Mouse (Mus musculus) CD4-positive, CD25-positive, alpha-beta regulatory T cell, adult 2 months (primary cell): ENCODE results near the gene Cap2.

Experiments used
- DNase-seq: peaks from one replicate; pipeline ENCODE4 v3.0.0-alpha.2; 2012; ENCODE audit warnings: low read depth, low spot score

Gene Cap2

DNA sequence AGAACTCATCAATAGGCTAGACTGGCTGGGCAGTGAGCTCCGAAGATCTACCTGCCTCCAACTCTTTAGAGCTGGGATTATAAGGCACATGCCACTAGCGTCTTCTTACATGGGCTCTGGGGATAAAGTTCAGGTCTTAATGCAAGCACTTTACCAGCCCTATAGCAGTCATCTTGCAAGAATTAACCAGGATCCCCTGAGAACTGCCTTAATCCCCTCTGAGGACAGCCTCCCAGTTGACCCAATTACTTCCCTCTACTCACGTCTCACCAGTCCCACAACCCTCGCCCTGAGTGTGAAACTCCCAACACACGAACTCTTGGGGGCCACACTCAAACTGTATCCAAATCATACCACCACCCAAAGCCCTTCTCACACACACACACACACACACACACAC, 64.3 kb downstream of the Cap2 start:
- DNase-seq: no peak

DNA sequence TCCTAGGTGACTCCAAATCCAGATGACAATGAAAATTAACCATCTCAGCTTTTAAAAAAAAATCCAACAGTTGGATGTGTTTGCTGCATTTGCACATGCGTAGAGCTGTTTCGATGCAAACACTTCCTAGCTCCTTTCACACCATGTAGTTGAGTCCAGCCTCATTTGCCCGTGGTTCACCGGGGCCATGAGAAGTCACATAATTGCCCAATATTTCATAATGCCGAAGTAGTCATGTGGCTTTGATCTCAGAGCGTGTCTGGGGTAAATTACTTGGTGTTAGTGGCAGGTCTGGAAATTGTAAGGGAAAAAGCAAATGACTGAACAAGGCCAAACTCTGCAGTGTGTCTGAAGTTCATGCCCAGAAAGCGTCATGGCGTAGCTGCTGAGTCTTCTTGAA, 67.8 kb downstream of the Cap2 start:
- no peak for DNase-seq

DNA sequence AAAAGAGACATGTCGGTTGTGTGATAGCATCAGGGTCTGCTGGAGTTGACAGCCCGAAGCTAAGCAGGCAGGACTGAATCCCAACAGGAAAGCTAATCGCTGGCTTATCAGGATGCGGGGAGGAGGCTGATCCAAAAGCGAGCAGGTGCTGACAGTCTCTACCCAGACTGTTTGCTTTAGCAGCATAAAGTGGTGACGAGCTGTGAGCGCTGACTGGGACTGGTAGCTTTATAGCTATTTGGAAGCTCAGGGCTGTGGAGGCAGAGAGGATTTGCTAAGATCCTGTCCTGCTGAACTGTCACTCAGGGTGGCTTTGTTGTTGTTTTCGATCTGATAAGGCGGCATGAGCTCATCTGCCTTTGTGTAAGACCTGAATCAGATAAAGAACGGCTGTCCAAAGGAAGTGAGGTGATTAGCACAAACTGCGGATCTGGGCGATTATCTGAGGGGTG, 69.5 kb downstream of the Cap2 start:
- peak; percentile 38 for DNase-seq

DNA sequence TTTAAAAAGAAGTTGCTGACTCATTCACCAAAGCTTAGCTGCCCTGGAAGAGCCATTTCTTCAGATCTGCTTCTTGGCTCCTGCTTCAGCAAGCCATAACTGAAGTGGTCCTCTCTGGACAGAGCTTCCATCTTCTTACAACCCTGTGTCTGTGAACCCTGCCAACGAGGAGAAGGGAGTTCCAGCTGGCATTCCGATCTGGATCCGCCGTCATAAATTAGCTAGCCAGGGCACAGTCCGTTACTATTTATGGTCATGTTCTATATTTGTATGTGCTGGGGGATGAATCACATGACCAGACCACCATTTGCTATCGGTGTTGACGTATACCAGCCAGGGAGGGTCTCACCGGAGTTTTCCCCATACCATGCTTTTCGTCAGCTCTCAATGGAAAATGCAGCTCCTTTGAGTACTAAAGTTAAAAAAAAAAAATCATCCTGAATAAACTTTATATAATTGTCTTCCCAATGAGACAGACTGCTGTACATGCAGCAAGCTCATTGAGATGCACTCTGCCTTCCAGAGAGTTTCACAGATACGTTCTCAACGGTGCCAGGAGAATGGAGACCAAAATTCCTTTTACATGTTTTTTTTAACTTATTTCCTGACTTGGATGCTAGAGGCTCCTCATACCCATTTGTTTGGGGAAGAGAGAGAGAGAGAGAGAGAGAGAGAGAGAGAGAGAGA, 70.5 kb downstream of the Cap2 start:
- DNase-seq: no peak

- no peak for DNase-seq
These were observed 71.1 kb downstream of the Cap2 start for GRCm38 (mm10) chr13:46572648-46573163.

DNA sequence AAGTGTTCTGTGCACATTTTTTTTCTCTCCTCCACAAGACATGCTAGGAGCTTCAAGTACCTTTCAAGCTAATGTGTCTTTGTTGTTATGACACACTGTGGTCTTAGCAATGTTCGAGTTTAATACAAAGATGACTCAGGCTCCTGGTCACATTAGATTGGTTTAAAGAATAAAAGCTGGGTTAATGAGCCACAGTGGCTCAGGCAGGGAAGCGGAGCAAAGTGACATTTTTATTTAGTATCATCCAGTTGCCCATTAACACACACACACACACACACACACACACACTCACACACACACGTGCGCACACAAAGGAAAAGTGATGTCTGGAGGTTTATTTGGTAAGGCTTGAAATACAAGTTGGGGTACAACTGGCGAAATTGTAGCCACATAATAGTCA, 72.6 kb downstream of the Cap2 start:
- no peak for DNase-seq

DNA sequence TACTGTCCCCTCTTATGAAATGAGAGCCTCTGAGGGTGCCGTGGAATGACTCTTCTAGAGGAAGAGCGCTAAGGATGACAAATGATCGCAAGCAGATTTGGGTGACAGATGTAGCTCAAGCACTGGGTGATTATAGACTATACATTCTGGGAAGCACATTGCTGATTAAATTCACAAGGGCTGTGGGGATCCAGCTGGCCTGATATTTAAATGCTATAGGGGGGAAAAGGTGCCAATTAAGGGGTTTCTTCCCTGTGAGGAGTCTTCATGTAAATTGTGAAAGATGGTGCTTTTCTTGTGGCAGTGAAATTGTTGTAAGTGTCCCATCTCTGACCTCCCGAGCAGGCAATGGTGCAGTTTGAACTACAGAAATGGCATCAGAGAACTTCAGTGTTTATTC, 73.1 kb downstream of the Cap2 start:
- no peak for DNase-seq

DNA sequence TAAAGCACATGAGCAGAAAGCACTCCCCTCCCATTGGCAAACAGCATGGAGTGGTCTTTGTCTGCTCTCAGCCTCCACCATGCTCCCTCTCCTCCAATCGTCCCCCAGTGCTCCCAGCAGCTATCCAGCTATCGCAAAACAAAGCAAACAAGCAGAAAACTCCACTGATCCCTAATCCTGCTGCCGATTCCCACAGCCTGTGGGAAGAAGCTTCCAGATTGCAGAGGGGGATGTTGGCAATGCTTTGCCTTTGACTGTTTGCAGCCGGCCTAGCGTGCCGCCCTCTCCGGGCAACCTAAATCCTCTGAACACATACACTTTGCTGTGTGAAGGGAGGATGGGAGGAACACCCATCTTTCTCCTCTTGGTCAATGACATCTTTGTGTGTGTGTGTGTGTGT, 83.2 kb downstream of the Cap2 start:
- no peak for DNase-seq

- DNase-seq: no peak
These were observed 86.2 kb downstream of the Cap2 start for GRCm38 (mm10) chr13:46587717-46588289.

DNA sequence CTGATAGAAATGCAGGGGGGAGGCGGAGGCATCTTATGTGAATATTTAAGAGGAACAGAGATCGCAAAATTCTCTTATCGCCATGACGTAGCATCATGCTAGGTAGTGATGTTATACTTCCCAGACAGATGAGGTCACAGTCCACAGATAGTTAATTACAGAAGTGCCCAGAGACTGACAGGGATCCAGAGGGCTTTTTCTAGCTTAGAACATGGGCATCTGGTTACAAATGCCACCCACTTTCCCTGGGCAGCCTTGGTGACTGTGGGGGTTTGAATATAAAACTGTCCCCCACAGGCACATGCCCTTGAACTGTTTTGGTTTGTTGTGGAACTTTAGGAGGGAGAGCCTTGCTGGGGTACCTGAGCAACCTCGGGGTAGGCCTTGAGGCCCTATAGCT, 87.0 kb downstream of the Cap2 start:
- DNase-seq: no peak

- DNase-seq: no peak
These were observed 89.2 kb downstream of the Cap2 start for GRCm38 (mm10) chr13:46590885-46591284.

DNA sequence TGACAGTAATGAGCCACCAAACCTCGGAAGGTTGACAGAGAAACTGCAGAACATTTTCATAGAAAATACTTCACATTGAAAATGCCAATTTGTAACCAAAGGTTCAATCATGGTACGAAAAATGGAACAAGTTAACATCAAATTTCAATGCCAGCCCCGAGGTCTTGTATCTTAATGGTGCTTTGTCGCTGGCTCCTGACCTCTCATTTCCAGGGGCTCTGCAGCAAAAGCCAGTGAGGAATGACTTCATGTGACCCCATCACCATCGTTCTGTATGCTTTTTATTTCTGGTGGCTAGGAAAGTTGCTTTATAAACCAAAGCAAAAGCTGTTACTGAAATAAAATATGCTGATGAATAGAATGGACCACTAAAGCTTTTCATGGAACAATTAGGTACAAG, 99.0 kb downstream of the Cap2 start:
- no peak for DNase-seq

DNA sequence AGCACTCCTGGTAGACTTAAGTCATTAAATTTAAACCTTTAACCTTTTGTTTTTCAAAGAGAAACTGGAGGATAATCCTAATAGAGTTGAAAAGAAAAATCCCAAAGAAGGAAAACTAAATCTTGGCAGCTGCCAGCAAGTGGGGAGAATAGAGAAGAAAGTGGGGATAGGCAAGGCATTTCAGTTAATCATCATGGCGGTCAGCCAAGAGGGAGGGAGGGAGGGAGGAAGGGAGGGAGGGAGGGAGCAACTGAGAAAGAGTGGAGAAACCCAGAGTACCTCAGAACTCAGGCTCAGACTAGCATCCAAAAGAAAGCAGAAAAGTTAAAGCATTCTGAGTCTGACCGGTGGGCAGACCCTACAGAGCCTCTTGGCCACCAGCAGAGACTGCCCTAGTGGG, 99.7 kb downstream of the Cap2 start:
- no peak for DNase-seq

DNA sequence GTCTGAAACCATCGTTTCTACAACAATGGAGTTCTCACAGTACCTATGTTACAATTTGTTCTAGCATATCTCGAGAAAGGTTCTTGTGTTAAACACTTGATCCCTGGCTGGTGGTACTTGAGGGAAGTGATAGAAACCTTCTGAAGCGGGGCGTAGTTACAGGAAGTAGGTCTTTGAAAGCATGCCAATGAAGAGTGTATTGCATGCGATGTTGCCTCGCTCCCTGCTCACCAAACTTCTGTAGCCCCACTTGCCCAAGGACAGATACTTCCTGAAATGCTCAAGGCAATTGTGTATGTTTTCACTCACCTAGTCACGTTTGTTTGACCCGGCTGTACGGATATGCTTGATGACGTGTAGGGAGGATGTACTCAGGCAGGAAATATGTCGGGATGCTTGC, 101.0 kb downstream of the Cap2 start:
- DNase-seq: no peak

DNA sequence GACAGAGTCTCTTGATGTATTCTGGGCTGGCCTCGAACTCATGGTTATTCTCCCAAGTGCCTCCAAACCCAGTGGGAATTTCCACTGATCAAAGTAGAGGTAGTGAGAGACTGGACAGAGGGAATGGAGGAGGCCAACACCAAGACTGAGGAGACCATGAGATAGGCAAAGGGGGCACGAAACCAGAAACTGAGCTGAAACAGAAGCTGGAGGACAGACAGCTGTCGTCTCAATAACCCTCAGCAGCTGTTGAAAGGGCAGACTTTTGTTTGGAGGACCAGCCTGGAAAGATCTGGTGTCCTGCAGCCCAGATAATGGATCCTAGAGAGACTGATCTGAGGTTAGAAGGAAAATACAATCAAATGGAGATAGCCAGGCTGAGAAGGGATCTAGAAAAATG, 109.4 kb downstream of the Cap2 start:
- DNase-seq: no peak

- no peak for DNase-seq
These were observed 112.1 kb downstream of the Cap2 start for GRCm38 (mm10) chr13:46613694-46614272.

GRCm38 (mm10) chr13:46616673-46617362, 115.2 kb downstream of the Cap2 start:
- DNase-seq: peak; percentile 84

DNA sequence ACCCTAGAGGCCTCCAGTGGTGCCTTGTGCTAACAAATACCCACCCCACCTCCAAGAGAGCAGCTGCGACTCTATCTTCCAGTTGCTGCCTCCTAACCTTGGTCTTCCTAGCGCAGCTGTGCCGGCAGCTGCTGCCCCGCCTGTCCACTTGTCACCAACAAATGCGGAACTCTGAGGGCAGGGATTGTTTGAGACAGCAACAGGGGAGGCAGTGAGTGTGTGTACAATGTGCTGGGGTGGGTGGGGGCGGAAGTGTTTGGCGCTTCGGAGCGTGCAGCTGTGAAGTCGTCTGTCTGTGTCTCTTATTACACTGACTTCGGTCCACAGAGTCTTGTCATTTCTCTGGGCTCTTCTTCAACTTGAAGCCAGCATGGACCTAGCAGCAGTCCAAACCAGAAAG, 118.0 kb downstream of the Cap2 start:
- DNase-seq: peak; percentile 68

- no peak for DNase-seq
These were observed 119.5 kb downstream of the Cap2 start for GRCm38 (mm10) chr13:46620964-46621757.

DNA sequence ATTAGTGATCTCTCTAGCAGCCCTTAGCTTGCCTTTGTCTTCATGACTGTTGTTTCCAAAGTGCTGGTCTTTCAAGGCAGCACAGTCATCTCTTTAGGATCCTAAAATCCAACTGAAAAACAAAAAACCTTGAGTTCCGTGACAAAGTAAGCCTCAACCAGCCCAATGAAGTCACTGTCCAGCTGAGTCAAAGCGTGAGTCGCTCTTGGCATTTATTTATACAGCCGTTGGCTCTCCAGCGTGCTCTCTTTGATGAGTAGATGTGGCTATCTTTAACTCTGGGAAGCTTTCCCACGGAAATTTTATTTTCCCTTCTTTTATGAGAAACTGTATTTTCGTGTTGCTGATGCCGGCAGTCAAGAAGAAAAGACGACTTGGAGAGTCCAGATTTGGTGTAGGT, 125.0 kb downstream of the Cap2 start:
- no peak for DNase-seq

GRCm38 (mm10) chr13:46627841-46628240, 126.2 kb downstream of the Cap2 start:
- no peak for DNase-seq

DNA sequence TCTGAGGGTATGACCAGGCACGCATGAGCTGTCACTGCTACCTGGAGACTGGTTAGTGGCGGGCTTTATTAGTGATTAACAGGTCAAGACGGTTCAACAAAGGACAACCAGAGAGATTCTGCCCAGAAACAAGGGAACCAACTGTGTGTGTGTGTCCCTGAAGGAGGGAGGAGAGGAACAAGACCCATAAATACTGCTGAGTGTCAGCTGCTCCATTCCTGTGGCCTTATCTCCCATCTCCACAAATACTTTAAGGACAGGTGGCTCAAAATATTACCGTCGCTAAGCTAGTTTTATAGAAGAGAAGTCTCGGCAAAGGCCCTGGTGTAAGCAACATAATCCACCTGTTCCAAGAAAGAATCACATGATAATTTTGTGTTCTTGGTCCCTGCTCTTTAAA, 127.7 kb downstream of the Cap2 start:
- no peak for DNase-seq
